Mouse (Mus musculus): ENCODE results near the gene Jmjd6. TPM values are rescaled to one million over a fixed set of nuclear protein-coding genes. Genes with fewer than 3 reads are reported as not detected.
"Not testable (repeated sequence)": the region's sequence is repeated elsewhere in the genome, so short reads cannot be mapped to it uniquely, and the experiment has no call there.

The Jmjd6 gene
- polyA plus RNA-seq, 1 experiment from 2014 or later = 21.8 TPM

- no peak overlapping the region for H3K27ac ChIP-seq
- H3K79me2 ChIP-seq (ENCODE audit: inconsistent target) = peaks cover 70% of the 10 kb centered on the region
- 98% methylated on average over 9 of the region's 10 CpGs for WGBS (ENCODE audit: missing documents)
- H3K36me3 ChIP-seq (ENCODE audit: inconsistent target) = peaks cover 69% of the 10 kb centered on the region
- H3K4me3 ChIP-seq (ENCODE audit: inconsistent target) = no peak overlapping the region
Observed at GRCm38 (mm10) chr11:116864444-116864843, 21.2 kb upstream of the Jmjd6 start.

- Histone ChIP-seq H3K36me3 (ENCODE audit: inconsistent target) (peaks cover 51% of the 10 kb centered on the region), H3K27ac (no peak overlapping the region), H3K4me3 (ENCODE audit: inconsistent target) (no peak overlapping the region), H3K79me2 (ENCODE audit: inconsistent target) (peaks cover 86% of the 10 kb centered on the region)
- WGBS (ENCODE audit: missing documents) = 95% methylated on average over 12 of the region's 12 CpGs
Observed at GRCm38 (mm10) chr11:116857183-116857850, 14.1 kb upstream of the Jmjd6 start.

GRCm38 (mm10) chr11:116854279-116854678 is 11.0 kb upstream of the Jmjd6 start:
- Histone ChIP-seq H3K79me2 (ENCODE audit: inconsistent target) (peaks cover 84% of the 10 kb centered on the region), H3K27ac (peak overlapping the region; percentile 95), H3K4me3 (ENCODE audit: inconsistent target) (peak overlapping the region; percentile 88), H3K36me3 (ENCODE audit: inconsistent target) (peaks cover 21% of the 10 kb centered on the region)
- 14% methylated on average over 10 of the region's 10 CpGs for WGBS (ENCODE audit: missing documents)

GRCm38 (mm10) chr11:116853512-116853928 is 10.3 kb upstream of the Jmjd6 start:
- peaks cover 84% of the 10 kb centered on the region for H3K79me2 ChIP-seq (ENCODE audit: inconsistent target)
- peak overlapping the region; percentile 95 for H3K27ac ChIP-seq
- H3K36me3 ChIP-seq (ENCODE audit: inconsistent target) = peaks cover 14% of the 10 kb centered on the region; the same call in 1 of the 2 replicates
- WGBS (ENCODE audit: missing documents) = under 1% methylated on average over 28 of the region's 36 CpGs
- peak overlapping the region; percentile 88 for H3K4me3 ChIP-seq (ENCODE audit: inconsistent target)

GRCm38 (mm10) chr11:116852891-116853511 is 9.8 kb upstream of the Jmjd6 start, which contains the start of gene Srsf2:
Gene Srsf2 (minus strand): TSS chr11:116853094.
- Histone ChIP-seq H3K36me3 (ENCODE audit: inconsistent target) (0 out of 2 replicates have a peak, but pooled peaks cover 20% of the 10 kb centered on the region), H3K27ac (peak within 1 kb of the TSS; percentile 95), H3K4me3 (ENCODE audit: inconsistent target) (peak within 1 kb of the TSS; percentile 92), H3K79me2 (ENCODE audit: inconsistent target) (peaks cover 84% of the 10 kb centered on the region)
- under 1% methylated on average over 64 of the region's 74 CpGs for WGBS (ENCODE audit: missing documents)

- Histone ChIP-seq H3K36me3 (ENCODE audit: inconsistent target) (0 out of 2 replicates have a peak, but pooled peaks cover 22% of the 10 kb centered on the region), H3K27ac (peak within 1 kb of the TSS; percentile 95), H3K79me2 (ENCODE audit: inconsistent target) (peaks cover 84% of the 10 kb centered on the region), H3K4me3 (ENCODE audit: inconsistent target) (peak within 1 kb of the TSS; percentile 92)
- under 1% methylated on average over 51 of the region's 91 CpGs for WGBS (ENCODE audit: missing documents)
Observed at GRCm38 (mm10) chr11:116852291-116852890, 9.1 kb upstream of the Jmjd6 start, which contains the start of gene Mfsd11. Gene Mfsd11 (plus strand): TSS chr11:116852440.

GRCm38 (mm10) chr11:116851576-116852290 is 8.5 kb upstream of the Jmjd6 start:
- under 1% methylated on average over 29 of the region's 29 CpGs for WGBS (ENCODE audit: missing documents)
- peak overlapping the region; percentile 84 for H3K27ac ChIP-seq
- peaks cover 84% of the 10 kb centered on the region for H3K79me2 ChIP-seq (ENCODE audit: inconsistent target)
- H3K36me3 ChIP-seq (ENCODE audit: inconsistent target) = 0 out of 2 replicates have a peak, but pooled peaks cover 19% of the 10 kb centered on the region
- H3K4me3 ChIP-seq (ENCODE audit: inconsistent target) = peak overlapping the region; percentile 92

- WGBS (ENCODE audit: missing documents) = 24% methylated on average over 5 of the region's 6 CpGs
- peak overlapping the region; percentile 92 for H3K4me3 ChIP-seq (ENCODE audit: inconsistent target)
- H3K36me3 ChIP-seq (ENCODE audit: inconsistent target) = 0 out of 2 replicates have a peak, but pooled peaks cover 11% of the 10 kb centered on the region
- peaks cover 84% of the 10 kb centered on the region for H3K79me2 ChIP-seq (ENCODE audit: inconsistent target)
- peak overlapping the region; percentile 84 for H3K27ac ChIP-seq
Observed at GRCm38 (mm10) chr11:116850833-116851477, 7.7 kb upstream of the Jmjd6 start.

- WGBS (ENCODE audit: missing documents) = 3% methylated on average over 4 of the region's 4 CpGs
- Histone ChIP-seq H3K79me2 (ENCODE audit: inconsistent target) (peaks cover 84% of the 10 kb centered on the region), H3K27ac (peak overlapping the region; percentile 84), H3K4me3 (ENCODE audit: inconsistent target) (peak overlapping the region; percentile 92), H3K36me3 (ENCODE audit: inconsistent target) (0 out of 2 replicates have a peak, but pooled peaks cover 8% of the 10 kb centered on the region)
Observed at GRCm38 (mm10) chr11:116850085-116850484, 6.8 kb upstream of the Jmjd6 start.

- Histone ChIP-seq H3K36me3 (ENCODE audit: inconsistent target) (0 out of 2 replicates have a peak, but pooled peaks cover 8% of the 10 kb centered on the region), H3K27ac (peak overlapping the region; percentile 84; the same call in 1 of the 2 replicates), H3K79me2 (ENCODE audit: inconsistent target) (peaks cover 84% of the 10 kb centered on the region), H3K4me3 (ENCODE audit: inconsistent target) (peak overlapping the region; percentile 92)
Observed at GRCm38 (mm10) chr11:116849587-116849986, 6.3 kb upstream of the Jmjd6 start.

- not testable (repeated sequence) for H3K4me3 ChIP-seq (ENCODE audit: inconsistent target); H3K27ac ChIP-seq; H3K36me3 ChIP-seq (ENCODE audit: inconsistent target)
- 81% methylated on average over 2 of the region's 2 CpGs for WGBS (ENCODE audit: missing documents)
- H3K79me2 ChIP-seq (ENCODE audit: inconsistent target) = peaks cover 84% of the 10 kb centered on the region
Observed at GRCm38 (mm10) chr11:116848877-116849178, 5.6 kb upstream of the Jmjd6 start.

GRCm38 (mm10) chr11:116848086-116848876 is 5.0 kb upstream of the Jmjd6 start:
- Histone ChIP-seq H3K27ac (no peak overlapping the region), H3K4me3 (ENCODE audit: inconsistent target) (no peak overlapping the region), H3K79me2 (ENCODE audit: inconsistent target) (peaks cover 83% of the 10 kb centered on the region), H3K36me3 (ENCODE audit: inconsistent target) (0 out of 2 replicates have a peak, but pooled peaks cover 8% of the 10 kb centered on the region)
- 85% methylated on average over 5 of the region's 5 CpGs for WGBS (ENCODE audit: missing documents)

Data from macrophage (primary cell).